Mouse (Mus musculus) right cerebral cortex, adult 18-20 months (tissue): ENCODE measurements around the gene St6galnac5.
A peak's percentile ranks its signal among the peaks of the same experiment; 100 is the strongest.

Source experiments
- DNase-seq: peaks from one replicate; pipeline ENCODE4 v3.0.0; 2022; ENCODE audit warnings: mixed read lengths

The St6galnac5 gene

GRCm38 (mm10) chr3:152981988-152982387 lies at the start of gene St6galnac5:
TSS of gene St6galnac5 (minus strand) at chr3:152982246.
- DNase-seq: peak; percentile 57

DNA sequence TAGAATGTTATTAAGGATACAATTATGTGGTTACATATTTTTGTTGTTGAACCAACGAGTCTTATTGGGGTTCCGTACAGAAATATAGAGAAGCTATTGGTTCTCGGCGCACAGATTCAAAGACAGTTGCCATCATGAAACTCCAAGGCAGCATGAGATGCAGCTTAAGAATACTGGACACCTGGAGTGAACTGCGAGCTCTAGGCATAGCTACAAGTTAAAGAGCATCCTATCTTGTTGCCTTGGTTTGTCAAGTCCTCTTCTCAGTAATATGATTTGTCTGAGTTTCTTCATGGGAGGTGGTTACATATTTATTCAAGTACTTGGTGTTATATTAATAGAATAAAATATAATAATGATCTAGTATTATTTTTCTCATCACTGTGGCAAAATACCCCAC lies 48.7 kb upstream of the St6galnac5 start:
- DNase-seq: no peak

- no peak for DNase-seq
Measured at GRCm38 (mm10) chr3:153024016-153024415, 42.0 kb upstream of the St6galnac5 start.

GRCm38 (mm10) chr3:153018051-153018450 lies 36.0 kb upstream of the St6galnac5 start:
- no peak for DNase-seq

- DNase-seq: no peak
Measured at GRCm38 (mm10) chr3:153016355-153016754, 34.3 kb upstream of the St6galnac5 start.

DNA sequence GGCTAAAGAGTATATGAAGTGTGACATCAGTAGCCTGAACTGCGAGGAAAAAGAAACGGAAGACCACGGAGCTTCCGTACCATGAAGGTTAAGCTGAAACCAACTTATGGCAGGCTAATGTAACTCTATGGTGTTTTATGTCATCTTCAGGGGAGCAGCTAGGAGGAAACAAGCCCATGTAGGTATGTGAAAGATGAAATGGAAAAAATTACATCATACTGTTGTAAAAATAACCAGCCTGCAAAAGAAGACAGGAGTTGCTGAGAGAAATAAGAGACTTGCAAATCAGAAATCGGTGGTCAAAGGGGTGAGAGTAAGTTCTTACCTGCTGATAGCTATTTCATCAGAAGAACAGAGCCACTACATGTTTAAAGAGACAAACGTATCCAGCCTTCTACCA lies 24.8 kb upstream of the St6galnac5 start:
- no peak for DNase-seq

DNA sequence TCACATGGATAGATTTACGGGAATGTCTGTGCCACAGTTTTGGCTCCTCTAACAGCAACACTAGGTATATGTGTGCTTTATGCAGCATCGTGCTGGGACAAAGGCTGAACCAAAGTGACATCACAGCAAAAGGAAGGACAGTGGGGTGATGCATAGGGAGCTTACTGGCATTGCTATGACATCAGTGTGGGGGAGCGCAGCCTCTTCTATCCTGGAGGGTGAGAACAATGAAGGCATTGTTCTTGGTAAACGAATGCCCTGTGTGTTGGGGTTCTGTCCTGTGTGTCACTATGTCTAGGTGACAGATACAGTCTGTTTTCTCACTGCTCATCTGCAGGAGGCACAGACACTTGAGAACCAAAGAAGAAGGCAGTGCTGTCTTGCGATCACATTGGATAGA lies 16.9 kb upstream of the St6galnac5 start:
- DNase-seq: no peak

- no peak for DNase-seq
Measured at GRCm38 (mm10) chr3:152998106-152998505, 16.1 kb upstream of the St6galnac5 start.

GRCm38 (mm10) chr3:152993608-152994007 lies 11.6 kb upstream of the St6galnac5 start:
- DNase-seq: no peak

DNA sequence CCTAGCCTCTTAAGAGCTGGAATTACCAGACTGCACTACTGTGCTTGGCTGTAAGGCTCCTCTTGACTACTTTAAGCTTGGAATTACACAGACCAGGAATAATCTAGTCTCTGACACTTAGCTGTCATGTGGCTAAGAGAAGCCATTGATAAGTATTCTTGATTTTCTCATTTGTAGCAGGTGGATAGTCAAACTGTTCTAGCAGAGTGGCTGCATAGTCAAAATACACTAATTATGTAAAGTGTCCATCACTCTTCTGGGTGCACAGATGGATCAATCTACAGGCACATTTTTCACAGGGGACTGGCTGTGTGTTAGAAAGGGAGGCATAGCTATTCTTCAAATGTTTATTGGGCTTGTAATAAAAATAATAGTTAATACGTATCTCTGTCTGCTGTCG lies 8.7 kb upstream of the St6galnac5 start:
- no peak for DNase-seq

GRCm38 (mm10) chr3:152980978-152981974 lies 770 bp downstream of the St6galnac5 start:
- DNase-seq: peak; percentile 76

GRCm38 (mm10) chr3:152980431-152980830 lies 1.6 kb downstream of the St6galnac5 start:
- DNase-seq: peak; percentile 43

DNA sequence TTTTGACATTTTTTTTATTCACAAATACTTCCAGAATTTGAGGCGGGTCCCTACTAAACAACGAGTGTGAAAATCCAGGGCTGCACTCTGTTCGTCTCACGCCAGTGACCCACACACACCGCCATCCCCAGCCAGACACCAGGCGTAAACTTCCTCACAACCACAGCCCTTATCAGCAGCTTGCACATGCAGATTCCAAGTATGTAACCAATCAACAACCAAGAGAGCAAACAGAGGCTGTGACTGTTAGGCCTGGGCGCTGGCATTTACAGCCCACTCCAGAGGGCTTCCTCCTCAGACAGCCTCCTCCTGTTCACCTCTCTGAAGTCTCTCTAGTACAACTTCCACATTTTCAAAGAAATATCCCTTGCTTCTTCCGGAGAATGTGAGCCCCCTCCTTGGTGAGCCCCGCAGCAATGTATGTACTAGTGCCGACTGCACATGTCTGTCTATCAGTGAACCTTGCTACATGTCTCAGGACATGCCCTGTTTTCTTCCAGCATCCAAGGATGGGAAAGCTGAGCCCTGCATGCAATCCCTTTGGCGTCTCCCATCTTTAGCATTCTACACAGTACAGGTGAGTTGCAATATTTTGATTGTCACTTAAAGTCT lies 2.5 kb downstream of the St6galnac5 start:
- no peak for DNase-seq

GRCm38 (mm10) chr3:152971373-152971772 lies 10.7 kb downstream of the St6galnac5 start:
- peak; percentile 88 for DNase-seq

DNA sequence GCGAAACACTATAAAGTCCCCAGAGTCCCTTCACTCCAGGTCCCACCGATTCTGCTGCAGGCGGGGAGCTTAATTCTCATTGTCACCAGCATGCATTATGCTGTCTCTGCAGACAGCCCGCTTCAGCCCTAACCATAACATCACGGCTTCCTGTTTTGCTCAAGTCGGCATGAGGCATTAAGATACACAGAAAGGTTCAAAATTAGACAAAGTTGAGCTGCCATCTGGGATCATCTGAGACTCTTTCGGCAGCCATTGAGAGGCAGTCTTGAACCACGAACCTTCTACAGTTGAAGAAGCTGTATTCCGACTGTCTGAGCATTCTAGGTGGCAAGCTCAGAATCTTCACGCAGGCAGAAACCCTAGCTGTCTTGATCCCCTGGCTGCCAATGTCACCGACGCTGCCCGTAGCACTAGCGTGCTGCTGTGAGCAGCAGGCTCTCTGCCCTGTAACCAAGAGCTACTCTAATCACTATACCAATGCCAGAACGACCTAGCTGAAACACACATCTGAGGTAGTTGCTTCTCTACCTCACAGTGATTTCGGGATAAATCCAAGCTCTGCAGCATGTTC lies 12.2 kb downstream of the St6galnac5 start:
- DNase-seq: no peak

DNA sequence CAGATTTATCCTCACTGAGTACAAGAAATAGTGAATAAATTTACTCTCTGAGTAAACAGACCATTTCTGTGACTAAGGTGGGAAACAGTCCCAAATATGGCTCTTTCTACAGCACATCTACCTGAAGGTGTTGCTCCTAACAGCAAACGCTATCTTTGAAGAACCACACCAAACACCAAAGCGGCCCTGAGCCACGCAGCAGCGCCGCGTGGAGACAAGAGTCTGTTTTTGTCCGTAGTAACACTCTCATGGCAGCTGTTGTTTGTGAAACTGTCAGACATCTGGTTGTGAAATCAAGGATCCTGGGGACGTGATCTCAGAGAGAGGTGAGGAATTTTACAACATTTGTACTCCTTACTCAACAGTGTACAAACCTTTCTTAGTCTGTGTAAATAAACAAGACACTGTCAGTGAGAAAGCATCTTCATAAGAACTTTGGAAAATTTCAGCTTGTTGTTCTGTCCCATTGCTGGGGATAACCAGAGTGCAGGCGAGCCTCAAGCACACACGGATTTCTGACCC lies 20.1 kb downstream of the St6galnac5 start:
- no peak for DNase-seq

GRCm38 (mm10) chr3:152958358-152959150 lies 23.5 kb downstream of the St6galnac5 start:
- peak; percentile 55 for DNase-seq

- no peak for DNase-seq
Measured at GRCm38 (mm10) chr3:152956771-152957170, 25.3 kb downstream of the St6galnac5 start.

- DNase-seq: no peak
Measured at GRCm38 (mm10) chr3:152956038-152956437, 26.0 kb downstream of the St6galnac5 start.

DNA sequence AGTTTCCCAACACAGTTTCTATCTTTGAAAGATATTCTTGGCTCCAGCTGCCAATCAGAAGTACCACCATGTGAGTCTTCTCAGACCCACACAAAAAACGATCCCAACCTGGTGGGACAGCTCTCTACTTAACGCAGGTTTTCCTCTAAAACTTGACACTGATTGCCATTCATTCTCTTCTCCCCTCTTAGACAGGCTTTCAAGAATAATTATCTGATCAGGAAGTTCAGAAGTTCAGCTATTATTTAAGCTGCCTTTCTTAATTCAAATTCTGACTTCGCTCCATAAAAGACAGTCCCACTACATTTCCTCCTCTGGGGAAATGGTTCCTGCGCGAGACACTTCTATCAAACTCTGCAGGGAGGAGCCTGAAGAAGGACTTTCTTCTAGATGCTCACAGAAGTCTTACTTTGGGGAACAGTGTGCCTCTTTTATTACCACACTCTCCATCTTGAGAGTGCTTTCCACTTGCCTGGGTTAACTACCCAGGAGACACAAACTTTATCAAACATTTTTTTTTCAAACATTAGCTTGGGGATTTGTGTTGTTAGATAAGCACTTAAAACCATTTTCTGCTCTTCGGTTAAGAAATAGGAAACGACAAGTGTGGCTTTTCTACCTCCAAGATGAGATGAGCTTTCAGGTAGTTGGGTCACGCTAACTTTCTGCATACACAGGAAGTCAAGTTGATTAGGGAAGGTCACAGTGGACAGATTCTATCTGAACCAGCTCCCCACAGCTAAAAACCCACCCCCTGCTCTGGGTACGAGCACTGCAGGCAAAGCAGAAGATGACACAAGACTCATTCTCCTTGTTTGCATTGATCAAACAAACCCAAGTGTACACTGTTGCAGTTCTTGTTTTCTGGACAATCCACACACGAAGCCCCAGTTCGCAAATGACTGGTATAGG lies 30.2 kb downstream of the St6galnac5 start:
- no peak for DNase-seq

DNA sequence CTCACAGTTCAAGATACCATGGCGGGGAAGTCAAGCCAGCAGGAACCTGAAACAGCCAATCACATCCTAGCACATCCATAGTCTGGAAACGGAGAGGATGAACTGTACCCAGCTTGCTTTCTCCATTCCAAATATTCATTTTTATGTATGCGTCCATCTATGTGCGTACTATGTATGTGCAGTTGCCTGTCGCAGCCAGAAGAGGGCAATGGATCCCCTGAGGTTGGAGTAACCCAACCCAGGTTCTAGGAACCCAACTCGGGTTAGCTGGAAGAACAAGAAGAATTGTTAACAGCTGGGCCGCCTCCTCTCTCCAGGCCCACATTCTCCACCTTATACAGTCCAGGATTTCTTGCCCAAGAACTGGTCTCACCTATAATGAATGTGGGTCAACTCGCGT lies 31.1 kb downstream of the St6galnac5 start:
- no peak for DNase-seq
